In the genomic region with DNA sequence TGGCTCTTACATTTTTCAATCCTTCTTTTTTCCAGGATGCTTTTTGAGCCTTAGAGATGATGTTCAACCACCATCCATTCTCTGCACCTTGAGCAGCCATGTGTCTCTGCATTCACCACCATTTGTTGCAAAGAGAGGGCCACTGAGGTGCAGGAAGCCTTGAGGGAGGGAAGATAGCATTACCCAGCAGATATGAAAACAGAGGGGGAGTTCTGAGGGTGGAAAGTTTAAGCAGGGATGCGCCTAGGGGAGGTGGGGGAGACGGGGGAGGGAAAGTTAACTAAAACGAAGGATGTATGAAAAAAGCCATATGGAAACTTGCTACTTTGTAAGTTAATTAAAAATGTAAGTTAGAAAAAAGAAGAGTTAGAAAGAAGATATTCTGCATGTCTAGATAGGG, we compare ENCODE assay signal across 34 mouse cellular contexts.
"Had no signal": no experiment of that assay in that cellular context is flagged by ENCODE, and none has a peak within 500 bp of the region (broad histone marks: within the 10 kb centered on the region; RNA-seq: fewer than 3 reads in every experiment).

No protein-coding gene starts in this region.

- H3K36me3 ChIP-seq: heart, embryonic 12.5 days; heart, embryonic 13.5 days; heart, embryonic 15.5 days; hindbrain, embryonic 10.5 days; hindbrain, embryonic 12.5 days; hindbrain, embryonic 13.5 days; hindbrain, embryonic 15.5 days; intestine, embryonic 15.5 days; kidney, embryonic 15.5 days had no signal

- DNase-seq: heart, postnatal 10 days; heart, postnatal 14 days; heart, postnatal 36 days; heart, postnatal 4 days; kidney, adult 11 months; kidney, adult 18-20 months; kidney, adult 2 months; kidney, adult 8-10 months; kidney, adult 9 months; kidney, postnatal 10 days; kidney, postnatal 14 days; kidney, postnatal 36 days; kidney, postnatal 4 days; layer of hippocampus, adult 9-11 months; layer of hippocampus, postnatal 36 days had no signal

- H3K9ac ChIP-seq: heart, embryonic 12.5 days; heart, embryonic 13.5 days; heart, embryonic 15.5 days; hindbrain, embryonic 12.5 days; hindbrain, embryonic 13.5 days; hindbrain, embryonic 14.5 days; hindbrain, embryonic 15.5 days; intestine, embryonic 15.5 days; kidney, embryonic 15.5 days had no signal

- H3K9me3 ChIP-seq: heart, embryonic 12.5 days; heart, embryonic 13.5 days; heart, embryonic 15.5 days; hindbrain, embryonic 10.5 days; hindbrain, embryonic 12.5 days; hindbrain, embryonic 13.5 days; hindbrain, embryonic 15.5 days; intestine, embryonic 15.5 days; kidney, embryonic 15.5 days had no signal

- H3K4me2 ChIP-seq: heart, embryonic 11.5 days; heart, embryonic 12.5 days; heart, embryonic 13.5 days; heart, embryonic 15.5 days; hindbrain, embryonic 12.5 days; hindbrain, embryonic 13.5 days; hindbrain, embryonic 14.5 days; hindbrain, embryonic 15.5 days; intestine, embryonic 15.5 days; kidney, embryonic 15.5 days had no signal

- H3K27me3 ChIP-seq: heart, embryonic 12.5 days; heart, embryonic 13.5 days; heart, embryonic 15.5 days; hindbrain, embryonic 12.5 days; hindbrain, embryonic 13.5 days; hindbrain, embryonic 15.5 days; intestine, embryonic 15.5 days; kidney, embryonic 15.5 days had no signal

- H3K27ac ChIP-seq: heart, embryonic 13.5 days; heart, embryonic 15.5 days; hindbrain, embryonic 10.5 days; hindbrain, embryonic 12.5 days; hindbrain, embryonic 13.5 days; hindbrain, embryonic 14.5 days; hindbrain, embryonic 15.5 days; hindbrain, postnatal 0 days; intestine, embryonic 15.5 days; kidney, embryonic 15.5 days; kidney, postnatal 0 days; layer of hippocampus, adult 2 months; left cerebral cortex, adult 2 months had no signal

- ATAC-seq: hindbrain, embryonic 16.5 days; hindbrain, postnatal 0 days; inflammation-experienced regulatory T-cells, adult 6 months; intestine, embryonic 15.5 days; intestine, embryonic 16.5 days; intestine, postnatal 0 days had no signal

- H3K4me1 ChIP-seq: hindbrain, embryonic 10.5 days; hindbrain, embryonic 12.5 days; hindbrain, embryonic 13.5 days; hindbrain, embryonic 15.5 days; intestine, embryonic 15.5 days; kidney, embryonic 15.5 days had no signal

- H3K4me3 ChIP-seq: heart, embryonic 12.5 days; heart, embryonic 13.5 days; heart, embryonic 15.5 days; hindbrain, embryonic 10.5 days; hindbrain, embryonic 12.5 days; hindbrain, embryonic 13.5 days; hindbrain, embryonic 15.5 days; intestine, embryonic 15.5 days; kidney, embryonic 15.5 days; layer of hippocampus, adult 2 months; left cerebral cortex, adult 2 months had no signal
